Mouse (Mus musculus): ENCODE measurements around the gene Pdlim4. TPM values are rescaled to one million over a fixed set of nuclear protein-coding genes. Genes with fewer than 3 reads are reported as not detected.
"Not testable (repeated sequence)": the region's sequence is repeated elsewhere in the genome, so short reads cannot be mapped to it uniquely, and the experiment has no call there.

Pdlim4 gene
- total and polyA plus RNA-seq, 2 experiments from 2014 or later: 46.1 to 47.6 TPM

DNA sequence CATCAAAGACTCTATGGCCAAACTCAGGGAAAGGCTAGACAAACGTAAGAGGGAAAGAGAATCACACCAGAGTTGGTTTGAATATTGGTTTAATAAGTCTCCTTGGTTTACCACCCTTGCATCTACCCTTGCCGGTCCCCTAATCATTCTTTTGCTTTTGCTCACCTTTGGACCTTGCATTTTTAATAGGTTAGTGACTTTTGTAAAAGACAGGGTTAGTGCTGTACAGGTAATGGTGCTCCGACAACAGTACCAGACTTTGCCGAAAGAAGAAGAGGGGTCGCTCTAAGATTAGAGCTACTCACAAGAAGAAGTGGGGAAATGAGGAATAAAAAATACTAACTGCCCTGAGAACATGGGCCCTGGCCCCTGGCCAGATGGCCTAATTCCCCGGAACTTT is 28.1 kb downstream of the Pdlim4 start:
- Histone ChIP-seq H3K36me3 (ENCODE audit: insufficient read depth, low read length) (no peaks in the 10 kb centered on the region), H3K4me2 (ENCODE audit: low read depth, low read length) (no peak overlapping the region), H3K27ac (no peak overlapping the region), H3K4me1 (ENCODE audit: insufficient read depth, low read length) (no peaks in the 10 kb centered on the region), H3K9me3 (ENCODE audit: low read length) (no peaks in the 10 kb centered on the region), H3K4me3 (ENCODE audit: low read length) (no peak overlapping the region), H3K27me3 (ENCODE audit: insufficient read depth, low read length) (no peaks in the 10 kb centered on the region), H3K9ac (replicated peaks; ENCODE audit: low read length) (no peak overlapping the region)
- WGBS: 95% methylated on average over 6 of the region's 6 CpGs
- TF ChIP-seq CTCF (IDR thresholded peaks at IDR 0.05; ENCODE audit: low read depth): no peak
- DNase-seq (ENCODE audit: low spot score) (no peak), ATAC-seq (no peak)

GRCm38 (mm10) chr11:54032872-54033271 is 35.9 kb downstream of the Pdlim4 start:
- DNase-seq (ENCODE audit: low spot score); H3K36me3 ChIP-seq (ENCODE audit: insufficient read depth, low read length); H3K4me3 ChIP-seq (ENCODE audit: low read length); H3K4me2 ChIP-seq (ENCODE audit: low read depth, low read length); H3K9ac ChIP-seq (replicated peaks; ENCODE audit: low read length); H3K9me3 ChIP-seq (ENCODE audit: low read length); ATAC-seq; H3K27ac ChIP-seq; H3K27me3 ChIP-seq (ENCODE audit: insufficient read depth, low read length); H3K4me1 ChIP-seq (ENCODE audit: insufficient read depth, low read length): not testable (repeated sequence)
- 93% methylated on average over 1 of the region's 3 CpGs for WGBS

DNA sequence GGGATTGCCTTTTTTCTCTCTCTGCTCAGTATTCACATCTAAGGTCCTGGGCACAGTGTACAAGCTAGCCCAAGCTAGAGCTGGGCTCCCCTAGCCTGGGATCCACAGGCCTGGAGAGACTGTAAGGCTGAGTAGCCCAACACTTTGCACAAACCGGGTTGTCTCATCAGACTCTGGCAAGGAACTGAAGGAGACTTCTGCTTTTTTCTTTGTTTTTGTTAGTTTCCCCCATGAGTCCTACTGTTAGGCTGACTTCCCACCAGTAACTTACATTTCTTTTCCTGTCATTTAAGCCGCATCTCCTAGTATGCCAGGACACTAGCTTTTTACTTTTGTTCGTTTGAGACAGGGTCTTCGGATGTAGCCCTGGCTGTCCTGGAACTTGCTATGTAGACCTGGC is 39.8 kb downstream of the Pdlim4 start:
- no peaks in the 10 kb centered on the region for H3K9me3 ChIP-seq (ENCODE audit: low read length)
- no peak for ATAC-seq
- 0 out of 2 replicates have a peak overlapping the region, but pooled peaks have one; percentile 51 for H3K27ac ChIP-seq
- 75% methylated on average over 4 of the region's 4 CpGs for WGBS
- H3K27me3 ChIP-seq (ENCODE audit: insufficient read depth, low read length): no peaks in the 10 kb centered on the region
- no peak for TF ChIP-seq CTCF (IDR thresholded peaks at IDR 0.05; ENCODE audit: low read depth)
- no peak for DNase-seq (ENCODE audit: low spot score)
- peak overlapping the region; percentile 61; the same call in 1 of the 2 replicates for H3K9ac ChIP-seq (replicated peaks; ENCODE audit: low read length)
- peaks cover 20% of the 10 kb centered on the region for H3K4me1 ChIP-seq (ENCODE audit: insufficient read depth, low read length)
- H3K4me3 ChIP-seq (ENCODE audit: low read length): peak overlapping the region; percentile 51
- peak overlapping the region; percentile 89 for H3K4me2 ChIP-seq (ENCODE audit: low read depth, low read length)
- no peaks in the 10 kb centered on the region for H3K36me3 ChIP-seq (ENCODE audit: insufficient read depth, low read length)

GRCm38 (mm10) chr11:54028044-54028951 is 40.5 kb downstream of the Pdlim4 start, which contains the start of gene Slc22a4:
Gene Slc22a4, minus strand, starts transcription at chr11:54028090.
- Histone ChIP-seq H3K4me2 (ENCODE audit: low read depth, low read length) (peak within 1 kb of the TSS; percentile 89), H3K9me3 (ENCODE audit: low read length) (no peaks in the 10 kb centered on the region), H3K4me3 (ENCODE audit: low read length) (peak within 1 kb of the TSS; percentile 51), H3K9ac (replicated peaks; ENCODE audit: low read length) (peak within 1 kb of the TSS; percentile 61), H3K27ac (peak within 1 kb of the TSS; percentile 51; the same call in 1 of the 2 replicates), H3K36me3 (ENCODE audit: insufficient read depth, low read length) (no peaks in the 10 kb centered on the region), H3K4me1 (ENCODE audit: insufficient read depth, low read length) (peaks cover 20% of the 10 kb centered on the region), H3K27me3 (ENCODE audit: insufficient read depth, low read length) (no peaks in the 10 kb centered on the region)
- 3% methylated on average over 61 of the region's 61 CpGs for WGBS
- DNase-seq (ENCODE audit: low spot score): peak; percentile 75
- peak; percentile 32; the same call in 1 of the 2 replicates for TF ChIP-seq CTCF (IDR thresholded peaks at IDR 0.05; ENCODE audit: low read depth)
- ATAC-seq: peak; percentile 83

DNA sequence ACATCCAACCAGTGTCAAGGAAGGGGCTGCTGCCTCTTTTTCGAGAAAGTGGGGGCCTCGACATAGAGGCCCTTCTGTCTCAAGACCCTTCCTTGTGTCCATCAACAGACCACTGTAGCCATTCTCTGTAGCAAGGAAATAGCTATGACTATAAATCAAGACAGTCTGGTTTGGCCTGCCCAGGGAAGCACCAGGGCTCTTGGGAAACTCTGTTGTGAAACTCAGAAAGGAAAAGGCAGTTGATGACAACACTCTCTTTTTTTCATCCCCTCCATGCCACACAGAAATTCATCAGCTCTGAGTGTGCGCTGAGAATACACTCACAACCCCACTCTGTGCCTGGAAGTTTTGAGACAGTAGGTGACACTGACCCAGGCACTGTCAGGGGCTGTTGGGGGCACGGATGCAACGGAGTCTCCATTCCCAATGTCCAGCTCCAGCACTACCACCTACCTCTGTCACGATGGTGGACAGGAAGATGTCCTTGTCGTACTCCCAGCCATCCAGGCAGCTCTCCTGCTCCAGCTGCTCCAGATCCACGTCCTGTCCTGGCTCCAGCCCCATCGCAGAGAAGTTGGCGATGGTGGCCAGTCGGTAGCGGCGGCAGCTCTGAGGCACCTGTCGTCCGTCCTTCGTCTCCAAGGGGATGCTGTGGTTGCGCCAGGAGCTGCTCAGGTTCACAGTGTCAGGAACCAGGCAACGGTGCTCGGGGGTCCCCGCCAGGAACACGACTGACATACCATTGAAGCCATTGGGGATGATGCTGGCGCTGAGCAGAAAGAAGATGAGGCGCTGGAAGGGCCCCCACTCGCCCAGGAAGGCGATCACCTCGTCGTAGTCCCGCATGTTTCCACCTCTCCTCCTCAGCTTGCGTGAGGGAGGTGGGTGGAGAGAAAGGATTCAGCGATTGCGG is 41.4 kb downstream of the Pdlim4 start:
- peak overlapping the region; percentile 51; the same call in 1 of the 2 replicates for H3K27ac ChIP-seq
- H3K9me3 ChIP-seq (ENCODE audit: low read length): no peaks in the 10 kb centered on the region
- no peaks in the 10 kb centered on the region for H3K36me3 ChIP-seq (ENCODE audit: insufficient read depth, low read length)
- H3K4me1 ChIP-seq (ENCODE audit: insufficient read depth, low read length): peaks cover 20% of the 10 kb centered on the region
- H3K4me2 ChIP-seq (ENCODE audit: low read depth, low read length): peak overlapping the region; percentile 89
- peak; percentile 22; the same call in 1 of the 2 replicates for ATAC-seq
- H3K4me3 ChIP-seq (ENCODE audit: low read length): peak overlapping the region; percentile 51
- H3K27me3 ChIP-seq (ENCODE audit: insufficient read depth, low read length): no peaks in the 10 kb centered on the region
- peak overlapping the region; percentile 61 for H3K9ac ChIP-seq (replicated peaks; ENCODE audit: low read length)
- 17% methylated on average over 31 of the region's 31 CpGs for WGBS
- no peak for TF ChIP-seq CTCF (IDR thresholded peaks at IDR 0.05; ENCODE audit: low read depth)
- peak; percentile 32 for DNase-seq (ENCODE audit: low spot score)

DNA sequence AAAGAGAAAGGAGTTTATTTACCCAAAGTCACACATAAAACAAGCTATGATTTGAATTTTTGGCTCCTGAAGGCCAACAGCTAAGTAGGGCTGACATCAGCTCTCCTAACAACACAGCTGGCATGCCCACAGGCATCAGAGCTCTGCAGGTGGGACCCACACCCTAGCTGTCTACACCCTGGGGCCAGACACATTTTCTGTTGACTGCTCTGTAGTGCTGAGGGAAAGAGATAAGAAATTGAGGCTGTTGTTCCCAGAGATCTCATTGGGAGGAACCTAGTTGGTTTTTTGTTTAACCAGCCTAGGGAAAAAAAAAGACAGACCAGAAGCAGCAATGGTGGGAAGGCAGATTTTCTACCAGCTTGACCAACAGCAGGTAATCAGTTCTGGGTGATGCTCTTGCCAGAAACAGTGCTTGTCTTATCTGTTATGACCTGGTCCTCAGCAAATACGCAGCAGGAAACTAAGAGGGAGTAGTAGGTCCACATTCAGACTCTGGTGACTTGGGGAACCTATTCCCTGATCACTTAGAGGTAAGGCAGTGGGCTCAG is 42.2 kb downstream of the Pdlim4 start:
- H3K4me2 ChIP-seq (ENCODE audit: low read depth, low read length): peak overlapping the region; percentile 89

More for the DNA sequence above, 42.2 kb downstream of the Pdlim4 start:
- ATAC-seq (no peak), DNase-seq (ENCODE audit: low spot score) (peak; percentile 5)
- Histone ChIP-seq H3K27me3 (ENCODE audit: insufficient read depth, low read length) (no peaks in the 10 kb centered on the region), H3K9ac (replicated peaks; ENCODE audit: low read length) (no peak overlapping the region), H3K4me3 (ENCODE audit: low read length) (no peak overlapping the region), H3K9me3 (ENCODE audit: low read length) (no peaks in the 10 kb centered on the region), H3K4me1 (ENCODE audit: insufficient read depth, low read length) (peaks cover 20% of the 10 kb centered on the region), H3K27ac (no peak overlapping the region), H3K36me3 (ENCODE audit: insufficient read depth, low read length) (no peaks in the 10 kb centered on the region)
- TF ChIP-seq CTCF (IDR thresholded peaks at IDR 0.05; ENCODE audit: low read depth): no peak
- 89% methylated on average over 1 of the region's 1 CpGs for WGBS
